Mouse (Mus musculus): ENCODE data around the gene Gm49336. TPM values are rescaled to one million over a fixed set of nuclear protein-coding genes. Genes with fewer than 3 reads are reported as not detected.

Gene Gm49336
- polyA plus RNA-seq, 1 experiment, result 8.6 TPM

GRCm38 (mm10) chr14:60163367-60163766 is 87.9 kb downstream of the Gm49336 start:
- 88% methylated on average over 3 of the region's 3 CpGs for WGBS
- H3K27me3 ChIP-seq (replicated peaks; ENCODE audit: control insufficient read depth, insufficient read depth, low read length), result no peaks in the 10 kb centered on the region
- no peak for TF ChIP-seq POLR2A (IDR thresholded peaks at IDR 0.05; ENCODE audit: low read depth, low read length)
- TF ChIP-seq CTCF (conservative IDR thresholded peaks at IDR 0.05; ENCODE audit: insufficient read depth, insufficient read length, low read depth, low read length), result no peak
- no peak overlapping the region for H3K4me3 ChIP-seq (ENCODE audit: insufficient read depth, low read depth, low read length)
- no peaks in the 10 kb centered on the region for H3K4me1 ChIP-seq (ENCODE audit: control insufficient read depth, insufficient read depth, low read length)
- no peak for DNase-seq
- H3K27ac ChIP-seq (ENCODE audit: insufficient read depth, low read depth, low read length), result no peak overlapping the region
- H3K36me3 ChIP-seq (ENCODE audit: control insufficient read depth, insufficient read depth, low read length), result no peaks in the 10 kb centered on the region

Other genes starting within 250 kb of the Gm49336 start
- gene Atp8a2, start 54.3 kb downstream of the Gm49336 start, polyA plus RNA-seq (2012; rRNA removed), result 0.24 and 0.36 TPM in 2 replicates
- 0.06 TPM in 1 of 2 replicates, not detected in the other for gene Nupl1, start 76 bp downstream of the Gm49336 start, polyA plus RNA-seq (2012; rRNA removed)
- 20.6 and 23.3 TPM in 2 replicates for gene Mtmr6, start 13.7 kb upstream of the Gm49336 start, polyA plus RNA-seq (2012; rRNA removed)
- gene Amer2, start 121.8 kb upstream of the Gm49336 start, polyA plus RNA-seq (2012; rRNA removed), result 0.08 and 0.11 TPM in 2 replicates

Data from kidney, adult 2 months (tissue).